Comparison of ENCODE assay signal across 24 mouse cellular contexts in the genomic region with DNA sequence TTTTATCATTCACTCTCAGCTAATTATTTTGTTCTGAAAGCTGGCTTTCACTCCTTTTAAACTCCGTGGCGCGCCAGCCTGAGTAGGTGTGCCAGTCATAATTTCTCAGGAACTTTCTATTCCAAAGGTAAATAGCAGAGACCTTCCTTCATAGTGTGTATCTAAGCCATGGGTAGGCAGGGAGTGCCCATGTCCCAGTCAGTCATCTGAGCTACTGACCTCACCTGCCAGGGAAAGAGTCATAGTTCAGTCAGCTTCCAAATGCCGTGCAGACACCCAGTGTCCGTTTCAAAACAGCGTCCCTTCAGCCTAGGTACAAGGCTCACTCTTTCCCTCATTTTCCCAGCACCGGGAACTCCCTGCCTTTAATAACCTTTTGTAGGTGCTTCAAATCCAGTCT.
DNase-seq lines count a peak whose midpoint lies in the region; ATAC-seq and TF ChIP-seq lines count a peak whose summit lies in the region.
"Had no signal": no experiment of that assay in that cellular context is flagged by ENCODE, and none has a peak within 500 bp of the region (broad histone marks: within the 10 kb centered on the region; RNA-seq: fewer than 3 reads in every experiment).

No protein-coding gene starts in this region.

- no peak for TF ChIP-seq RAD21 in CH12.LX (IDR thresholded peaks at IDR 0.05; ENCODE audit: low read depth, low read length)

- no peaks in the 10 kb centered on the region for H3K36me3 ChIP-seq in kidney, adult 2 months (ENCODE audit: control insufficient read depth, insufficient read depth, low read length)
- no peaks in the 10 kb centered on the region for H3K36me3 ChIP-seq in kidney, embryonic 15.5 days
- no peaks in the 10 kb centered on the region for H3K36me3 ChIP-seq in CH12.LX (replicated peaks in 1 of 2; ENCODE audit: control insufficient read depth in 1 of 2, insufficient read depth in 1 of 2, low read length in 1 of 2)
- H3K36me3 ChIP-seq in intestine, embryonic 16.5 days (ENCODE audit: control insufficient read depth, insufficient read depth, low read length), result no peaks in the 10 kb centered on the region
- H3K36me3 ChIP-seq in small intestine, adult 2 months (ENCODE audit: control insufficient read depth, insufficient read depth, low read length), result no peaks in the 10 kb centered on the region
- H3K36me3 ChIP-seq: embryonic facial prominence, embryonic 12.5 days; embryonic facial prominence, embryonic 15.5 days; forebrain, embryonic 12.5 days; forebrain, embryonic 15.5 days; hindbrain, embryonic 10.5 days; hindbrain, embryonic 13.5 days had no signal

- in situ Hi-C loops in CH12.LX (cut with MboI; ENCODE audit: low pct_ligation_motif_present, low pct_unique_long_range_greater_than_20kb, low sequenced_read_pairs), result loop anchor here (10.0 kb wide), 1 partner anchor 149 kb away; no protein-coding TSS in a partner anchor

- H3K79me2 ChIP-seq in CH12.LX (replicated peaks; ENCODE audit: control insufficient read depth, extremely low read depth, insufficient read depth, poor library complexity, severe bottlenecking), result no peaks in the 10 kb centered on the region

- H3K4me1 ChIP-seq in kidney, adult 2 months (ENCODE audit: control insufficient read depth, insufficient read depth, low read length), result no peaks in the 10 kb centered on the region
- H3K4me1 ChIP-seq in kidney, embryonic 15.5 days, result 0 out of 2 replicates have a peak, but pooled peaks cover 2% of the 10 kb centered on the region
- H3K4me1 ChIP-seq in CH12.LX (ENCODE audit: control insufficient read depth in 1 of 2, insufficient read depth in 2 of 2), result peaks cover 2 to 7% of the 10 kb centered on the region in 2 experiments; a peak in 2 of 4 replicates
- 0 out of 2 replicates have a peak, but pooled peaks cover under 1% of the 10 kb centered on the region for H3K4me1 ChIP-seq in intestine, embryonic 16.5 days (ENCODE audit: control insufficient read depth, insufficient read depth, low read length)
- H3K4me1 ChIP-seq in small intestine, adult 2 months (ENCODE audit: control insufficient read depth, insufficient read depth, insufficient read length, low read length), result peaks cover 2% of the 10 kb centered on the region; the same call in 1 of the 2 replicates
- H3K4me1 ChIP-seq: embryonic facial prominence, embryonic 12.5 days; embryonic facial prominence, embryonic 15.5 days; forebrain, embryonic 12.5 days; forebrain, embryonic 15.5 days; hindbrain, embryonic 13.5 days had no signal

- ATAC-seq in kidney, embryonic 15.5 days (replicated peaks; ENCODE audit: low FRiP score), result no peak
- peak; percentile 36; the same call in 1 of the 2 replicates for ATAC-seq in intestine, embryonic 16.5 days
- ATAC-seq: forebrain, embryonic 15.5 days; hindbrain, embryonic 16.5 days had no signal

- no peak overlapping the region for H3K27ac ChIP-seq in kidney, adult 2 months (ENCODE audit: insufficient read depth, low read depth, low read length)
- H3K27ac ChIP-seq in kidney, embryonic 15.5 days, result no peak overlapping the region
- H3K27ac ChIP-seq in CH12.LX (ENCODE audit: insufficient read depth, low read depth), result no peak overlapping the region
- H3K27ac ChIP-seq in intestine, embryonic 16.5 days (ENCODE audit: low read length), result no peak overlapping the region
- H3K27ac ChIP-seq in small intestine, adult 2 months (ENCODE audit: insufficient read depth, low read depth, low read length), result peak overlapping the region; percentile 68
- H3K27ac ChIP-seq: embryonic facial prominence, embryonic 12.5 days; embryonic facial prominence, embryonic 15.5 days; forebrain, embryonic 12.5 days; forebrain, embryonic 15.5 days; hindbrain, embryonic 10.5 days; hindbrain, embryonic 13.5 days had no signal

- H3K4me3 ChIP-seq in kidney, adult 2 months (ENCODE audit: insufficient read depth, low read depth, low read length), result no peak overlapping the region
- H3K4me3 ChIP-seq in kidney, embryonic 15.5 days (replicated peaks), result no peak overlapping the region
- no peak overlapping the region for H3K4me3 ChIP-seq in CH12.LX (replicated peaks in 1 of 3; ENCODE audit: low read depth in 2 of 3, low read length in 2 of 3, poor library complexity in 1 of 3)
- no peak overlapping the region for H3K4me3 ChIP-seq in intestine, embryonic 16.5 days (ENCODE audit: low read length)
- peak overlapping the region; percentile 4; the same call in 1 of the 2 replicates for H3K4me3 ChIP-seq in small intestine, adult 2 months (ENCODE audit: low read depth, low read length)
- H3K4me3 ChIP-seq: embryonic facial prominence, embryonic 12.5 days; embryonic facial prominence, embryonic 15.5 days; forebrain, embryonic 12.5 days; forebrain, embryonic 15.5 days; hindbrain, embryonic 10.5 days; hindbrain, embryonic 13.5 days had no signal

- intact Hi-C loops in heart, postnatal 10 days (cut with DNase I), result no loop called here

- no peaks in the 10 kb centered on the region for H3K27me3 ChIP-seq in kidney, adult 2 months (replicated peaks; ENCODE audit: control insufficient read depth, insufficient read depth, low read length)
- no peaks in the 10 kb centered on the region for H3K27me3 ChIP-seq in kidney, embryonic 15.5 days
- no peaks in the 10 kb centered on the region for H3K27me3 ChIP-seq in CH12.LX (replicated peaks)
- no peaks in the 10 kb centered on the region for H3K27me3 ChIP-seq in intestine, embryonic 16.5 days (replicated peaks; ENCODE audit: control insufficient read depth, insufficient read depth, low read length)
- no peaks in the 10 kb centered on the region for H3K27me3 ChIP-seq in small intestine, adult 2 months (ENCODE audit: control insufficient read depth, insufficient read depth, low read length)
- H3K27me3 ChIP-seq: embryonic facial prominence, embryonic 12.5 days; embryonic facial prominence, embryonic 15.5 days; forebrain, embryonic 12.5 days; forebrain, embryonic 15.5 days; hindbrain, embryonic 13.5 days had no signal

- TF ChIP-seq EP300 in CH12.LX (IDR thresholded peaks at IDR 0.05; ENCODE audit: low read length), result no peak

- no peak for TF ChIP-seq POLR2A in kidney, adult 2 months (IDR thresholded peaks at IDR 0.05; ENCODE audit: low read depth, low read length)
- no peak for TF ChIP-seq POLR2A in CH12.LX (IDR thresholded peaks at IDR 0.05; ENCODE audit: low read depth, low read length)
- TF ChIP-seq POLR2A in small intestine, adult 2 months (IDR thresholded peaks at IDR 0.05; ENCODE audit: low read depth, low read length), result no peak

- peak; percentile 21 for DNase-seq in kidney, adult 2 months
- no peak for DNase-seq in CH12.LX (ENCODE audit: extremely low read depth)
- no peak for DNase-seq in thymus, postnatal 0 days (ENCODE audit: low spot score)
- DNase-seq in heart, postnatal 10 days, result no peak
- DNase-seq: adrenal gland, postnatal 10 days; B cell, adult 2 months; cerebellum, adult 11 months; cerebellum, adult 2 months; cerebellum, adult 9-11 months; cerebellum, postnatal 25 days; gastrocnemius, postnatal 10 days; heart, adult 11 months; heart, postnatal 36 days had no signal

- no peak for TF ChIP-seq CTCF in kidney, adult 2 months (conservative IDR thresholded peaks at IDR 0.05; ENCODE audit: insufficient read depth, insufficient read length, low read depth, low read length)
- TF ChIP-seq CTCF in CH12.LX (conservative IDR thresholded peaks at IDR 0.05 in 1 of 2, IDR thresholded peaks at IDR 0.05 in 1 of 2; ENCODE audit: low read depth in 2 of 2, low read length in 2 of 2), result no peak
- TF ChIP-seq CTCF in small intestine, adult 2 months (IDR thresholded peaks at IDR 0.05; ENCODE audit: extremely low read depth, insufficient read length, insufficient replicate concordance, low read depth, low read length), result no peak

- no peak overlapping the region for H3K9ac ChIP-seq in kidney, embryonic 15.5 days
- no peak overlapping the region for H3K9ac ChIP-seq in CH12.LX (ENCODE audit: insufficient read depth, low read depth)
- H3K9ac ChIP-seq in intestine, embryonic 16.5 days (ENCODE audit: low read depth, low read length), result no peak overlapping the region
- H3K9ac ChIP-seq: embryonic facial prominence, embryonic 12.5 days; embryonic facial prominence, embryonic 15.5 days; forebrain, embryonic 12.5 days; forebrain, embryonic 15.5 days; hindbrain, embryonic 13.5 days had no signal

- no peak overlapping the region for H3K4me2 ChIP-seq in kidney, embryonic 15.5 days
- H3K4me2 ChIP-seq in CH12.LX (ENCODE audit: insufficient read depth, low read depth, poor library complexity, severe bottlenecking), result 0 out of 2 replicates have a peak overlapping the region, but pooled peaks have one; percentile 1
- no peak overlapping the region for H3K4me2 ChIP-seq in intestine, embryonic 16.5 days (ENCODE audit: low read depth, low read length)
- H3K4me2 ChIP-seq: embryonic facial prominence, embryonic 12.5 days; embryonic facial prominence, embryonic 15.5 days; forebrain, embryonic 12.5 days; forebrain, embryonic 15.5 days; heart, embryonic 11.5 days; hindbrain, embryonic 13.5 days had no signal

- 77% methylated on average over 7 of the region's 7 CpGs for WGBS in kidney, adult 2 months
- WGBS in kidney, embryonic 15.5 days, result 89% methylated on average over 7 of the region's 7 CpGs
- WGBS in intestine, embryonic 16.5 days, result 73% methylated on average over 7 of the region's 7 CpGs
- 28% methylated on average over 7 of the region's 7 CpGs for WGBS in small intestine, adult 2 months

- peaks cover 4% of the 10 kb centered on the region; the same call in 1 of the 2 replicates for H3K9me3 ChIP-seq in kidney, embryonic 15.5 days (replicated peaks)
- H3K9me3 ChIP-seq in CH12.LX (replicated peaks; ENCODE audit: low read length), result no peaks in the 10 kb centered on the region
- H3K9me3 ChIP-seq in intestine, embryonic 16.5 days (ENCODE audit: control insufficient read depth, low read length), result no peaks in the 10 kb centered on the region
- H3K9me3 ChIP-seq: embryonic facial prominence, embryonic 12.5 days; embryonic facial prominence, embryonic 15.5 days; forebrain, embryonic 12.5 days; forebrain, embryonic 15.5 days; hindbrain, embryonic 13.5 days had no signal

- dilution Hi-C loops in CH12.LX (cut with MboI; ENCODE audit: extremely low pct_ligation_motif_present, extremely low pct_unique_long_range_greater_than_20kb, low sequenced_read_pairs), result no loop called here

TF ChIP-seq in CH12.LX, 34 proteins besides CTCF, POLR2A, EP300 and RAD21 (continues in another document):
- no peak for TF ChIP-seq SMC3 (IDR thresholded peaks at IDR 0.05; ENCODE audit: low read depth, low read length)
- no peak for TF ChIP-seq ELF1 (IDR thresholded peaks at IDR 0.05; ENCODE audit: low read depth, low read length)
- no peak for TF ChIP-seq ZMIZ1 (IDR thresholded peaks at IDR 0.05; ENCODE audit: low read depth, low read length)
- no peak for TF ChIP-seq CHD1 (IDR thresholded peaks at IDR 0.05; ENCODE audit: low read depth, low read length)
- TF ChIP-seq JUND (conservative IDR thresholded peaks at IDR 0.05; ENCODE audit: low read depth, low read length), result no peak
- no peak for TF ChIP-seq GABPA (IDR thresholded peaks at IDR 0.05; ENCODE audit: insufficient replicate concordance, low read depth, low read length)
- TF ChIP-seq UBTF (IDR thresholded peaks at IDR 0.05; ENCODE audit: low read depth, low read length), result no peak
- TF ChIP-seq BHLHE40 (IDR thresholded peaks at IDR 0.05; ENCODE audit: low read depth, low read length), result no peak
- TF ChIP-seq TCF12 (IDR thresholded peaks at IDR 0.05; ENCODE audit: low read depth, low read length), result no peak
- TF ChIP-seq ZKSCAN1 (IDR thresholded peaks at IDR 0.05; ENCODE audit: borderline replicate concordance, low read depth, low read length), result no peak
